Mouse (Mus musculus): ENCODE measurements around the gene Ypel2.

The Ypel2 gene

DNA sequence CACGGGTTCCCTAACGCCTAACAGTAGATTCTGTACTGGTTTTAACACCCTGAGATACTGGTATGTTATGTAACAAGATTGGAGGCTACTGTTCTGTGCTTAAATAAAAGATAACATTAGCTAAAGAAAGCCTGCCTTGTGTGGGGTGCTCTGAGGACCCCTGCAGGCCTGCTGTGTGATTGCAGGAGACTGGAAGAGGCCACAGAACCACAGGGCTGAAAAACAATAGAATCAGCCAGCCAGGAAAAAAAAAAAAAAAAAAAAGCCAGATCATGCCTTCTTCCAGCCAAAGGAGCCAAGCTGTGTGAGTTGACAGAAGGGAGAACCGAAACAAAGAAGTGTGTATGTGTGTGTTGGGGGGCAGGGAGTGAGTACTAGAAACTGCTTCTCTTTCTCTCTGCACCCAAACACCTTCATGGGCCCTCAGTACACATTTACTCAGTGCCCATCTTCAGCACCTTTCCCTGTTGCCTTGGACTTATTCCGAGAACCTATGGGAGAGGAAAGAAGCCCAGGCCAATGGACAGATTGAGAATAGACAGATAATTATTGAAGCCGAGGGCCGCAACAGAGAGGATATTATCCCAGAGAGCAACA lies 2.2 kb upstream of the Ypel2 start:
- DNase-seq (ENCODE audit: low read depth, low spot score) = peak; percentile 71

DNA sequence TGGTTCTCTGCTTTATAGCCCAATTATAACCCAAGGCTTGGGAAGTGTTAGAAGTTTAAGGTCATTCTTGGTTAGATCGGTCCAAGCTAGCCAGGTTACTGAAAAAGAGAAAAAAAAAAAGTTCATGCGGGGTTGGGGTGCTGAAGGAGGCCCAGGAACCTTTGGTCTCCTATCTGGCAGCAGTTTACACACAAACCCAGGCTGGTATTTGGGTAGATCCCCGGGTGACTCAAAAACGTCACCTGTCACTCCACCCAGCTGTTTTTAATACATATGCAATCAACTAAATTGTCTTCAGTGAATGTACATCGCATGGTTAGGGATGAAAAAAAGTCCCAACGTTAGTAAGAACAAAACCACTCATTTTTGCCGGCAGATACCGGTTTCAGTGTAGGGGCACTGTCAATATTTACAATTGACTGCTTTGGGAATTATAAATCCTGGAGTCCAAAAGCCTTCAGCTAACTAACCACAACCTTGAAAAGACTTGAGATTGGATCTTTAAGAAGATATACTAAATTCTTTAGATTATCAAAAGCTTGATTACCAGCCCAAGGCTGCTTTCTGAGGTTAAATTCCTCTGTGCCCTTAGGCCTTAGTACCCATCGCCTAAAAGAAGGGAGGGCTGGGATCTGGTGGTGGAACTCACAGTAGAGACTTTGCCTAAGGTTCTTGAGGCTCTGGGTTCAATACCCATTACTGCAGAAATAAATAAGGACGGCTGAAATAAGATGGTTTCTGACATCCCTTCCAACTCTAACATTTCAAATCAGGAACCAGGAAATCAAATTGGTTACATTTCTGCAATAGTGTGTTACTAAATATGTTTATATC lies 1.5 kb upstream of the Ypel2 start:
- DNase-seq (ENCODE audit: low read depth, low spot score) = no peak

GRCm38 (mm10) chr11:86994330-86994729 lies 823 bp upstream of the Ypel2 start:
- DNase-seq (ENCODE audit: low read depth, low spot score) = no peak

DNA sequence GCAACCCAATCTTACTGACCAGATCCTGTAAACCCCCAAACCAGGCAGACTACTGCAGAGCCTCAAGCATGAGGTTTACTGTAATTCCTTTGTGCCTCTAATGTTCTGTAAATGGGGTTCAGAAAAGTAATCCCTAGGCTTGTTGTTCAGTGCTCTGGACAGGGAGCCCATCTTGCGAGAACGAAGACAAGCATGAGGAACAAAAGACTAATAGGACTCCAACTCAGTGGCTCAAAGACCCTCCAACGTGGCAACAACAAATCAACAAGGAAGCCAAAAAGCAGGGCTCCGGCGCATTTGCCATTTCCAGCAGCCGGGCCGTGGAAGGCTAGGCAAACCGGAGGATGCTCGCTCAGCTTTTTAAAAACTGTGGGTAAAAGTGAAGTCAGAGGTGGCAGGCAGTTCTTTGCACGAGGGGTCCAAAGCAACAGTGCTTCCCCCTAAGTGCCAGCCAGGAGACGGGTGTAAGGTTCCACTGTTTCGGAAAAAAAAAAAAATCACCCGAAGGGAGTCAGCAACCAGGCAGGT lies 982 bp downstream of the Ypel2 start:
- DNase-seq (ENCODE audit: low read depth, low spot score) = no peak

GRCm38 (mm10) chr11:86991241-86991640 lies 2.3 kb downstream of the Ypel2 start:
- DNase-seq (ENCODE audit: low read depth, low spot score) = no peak

- DNase-seq (ENCODE audit: low read depth, low spot score) = no peak
Measured at GRCm38 (mm10) chr11:86990309-86990708, 3.2 kb downstream of the Ypel2 start.

DNA sequence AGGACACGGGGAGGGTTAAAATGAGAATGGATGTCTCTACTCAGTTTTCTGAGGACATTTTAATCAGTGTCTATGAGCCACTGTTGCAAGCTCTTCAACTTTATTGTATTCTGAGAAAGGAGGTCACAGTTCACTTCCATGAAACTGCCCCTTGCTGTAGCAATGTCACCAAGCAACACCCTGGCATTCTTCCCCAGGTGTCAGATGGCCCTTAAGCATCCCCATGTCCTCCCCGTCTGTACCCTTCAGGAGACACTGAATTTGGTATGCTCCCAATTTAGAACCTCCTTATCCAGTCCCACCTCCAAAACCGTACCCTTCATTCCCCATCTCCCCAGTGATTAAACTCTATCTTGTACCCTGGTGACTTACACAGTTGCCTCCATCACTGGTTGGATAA lies 8.5 kb downstream of the Ypel2 start:
- DNase-seq (ENCODE audit: low read depth, low spot score) = no peak

GRCm38 (mm10) chr11:86983056-86983455 lies 10.5 kb downstream of the Ypel2 start:
- no peak for DNase-seq (ENCODE audit: low read depth, low spot score)

GRCm38 (mm10) chr11:86981229-86981791 lies 12.2 kb downstream of the Ypel2 start:
- no peak for DNase-seq (ENCODE audit: low read depth, low spot score)

GRCm38 (mm10) chr11:86980526-86980925 lies 13.0 kb downstream of the Ypel2 start:
- DNase-seq (ENCODE audit: low read depth, low spot score) = no peak

DNA sequence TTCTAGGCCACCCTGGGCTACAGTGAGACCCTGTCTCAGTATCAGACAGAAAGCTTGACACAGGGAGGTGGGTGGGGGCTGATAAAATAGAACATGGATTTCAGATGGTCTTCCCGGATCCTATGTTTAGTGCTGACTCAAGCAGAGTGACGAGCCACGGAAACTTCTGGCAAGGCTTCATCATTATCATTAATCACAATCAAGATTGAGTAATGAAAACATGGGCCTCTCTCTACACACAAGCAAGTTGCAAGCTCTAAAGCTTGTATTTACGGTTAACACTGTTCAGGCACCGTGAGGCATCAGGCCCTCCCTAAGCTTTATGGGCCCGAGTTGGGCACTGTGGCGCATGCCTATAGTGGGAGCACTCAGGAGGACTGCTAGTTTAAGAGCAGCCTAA lies 13.7 kb downstream of the Ypel2 start:
- no peak for DNase-seq (ENCODE audit: low read depth, low spot score)

GRCm38 (mm10) chr11:86977242-86977641 lies 16.3 kb downstream of the Ypel2 start:
- no peak for DNase-seq (ENCODE audit: low read depth, low spot score)

GRCm38 (mm10) chr11:86974401-86974800 lies 19.1 kb downstream of the Ypel2 start:
- DNase-seq (ENCODE audit: low read depth, low spot score) = no peak

- DNase-seq (ENCODE audit: low read depth, low spot score) = no peak
Measured at GRCm38 (mm10) chr11:86973255-86973654, 20.3 kb downstream of the Ypel2 start.

GRCm38 (mm10) chr11:86971057-86971753 lies 22.3 kb downstream of the Ypel2 start:
- no peak for DNase-seq (ENCODE audit: low read depth, low spot score)

- peak; percentile 82 for DNase-seq (ENCODE audit: low read depth, low spot score)
Measured at GRCm38 (mm10) chr11:86969041-86969821, 24.3 kb downstream of the Ypel2 start.

- DNase-seq (ENCODE audit: low read depth, low spot score) = no peak
Measured at GRCm38 (mm10) chr11:86967506-86967905, 26.0 kb downstream of the Ypel2 start.

- DNase-seq (ENCODE audit: low read depth, low spot score) = no peak
Measured at GRCm38 (mm10) chr11:86966696-86967095, 26.8 kb downstream of the Ypel2 start.

GRCm38 (mm10) chr11:86965079-86965478 lies 28.4 kb downstream of the Ypel2 start:
- DNase-seq (ENCODE audit: low read depth, low spot score) = no peak

GRCm38 (mm10) chr11:86963698-86964097 lies 29.8 kb downstream of the Ypel2 start:
- DNase-seq (ENCODE audit: low read depth, low spot score) = no peak

- no peak for DNase-seq (ENCODE audit: low read depth, low spot score)
Measured at GRCm38 (mm10) chr11:86963027-86963426, 30.5 kb downstream of the Ypel2 start.

Measured in forelimb bud, embryonic 11.5 days (tissue).